In the genomic region with DNA sequence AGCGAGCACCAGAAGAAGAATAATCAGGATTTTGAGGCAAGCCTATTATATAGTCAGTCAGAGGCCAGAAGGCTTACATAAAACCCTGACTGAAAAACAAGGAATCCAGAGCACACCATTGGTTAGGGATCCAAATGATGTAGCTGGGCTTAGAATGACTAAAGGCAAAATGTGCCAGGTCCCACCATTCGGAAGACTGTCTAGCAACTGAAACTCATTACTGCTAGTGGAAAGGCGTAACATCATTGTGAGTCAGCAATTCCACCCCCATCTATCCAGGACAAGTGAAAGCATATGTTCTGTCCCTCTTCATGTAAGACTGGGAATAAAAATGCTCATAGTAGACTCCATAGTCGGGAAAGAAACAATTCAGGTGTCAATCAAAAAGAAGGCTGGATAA, we compare ENCODE assay signal across 11 mouse cellular contexts. TPM values are rescaled to one million over a fixed set of nuclear protein-coding genes. Genes with fewer than 3 reads are reported as not detected.
A peak's percentile ranks its signal among the peaks of the same experiment; 100 is the strongest.
DNase-seq lines count a peak whose midpoint lies in the region; ATAC-seq and TF ChIP-seq lines count a peak whose summit lies in the region.
"Had no signal": no experiment of that assay in that cellular context is flagged by ENCODE, and none has a peak within 500 bp of the region (broad histone marks: within the 10 kb centered on the region; RNA-seq: fewer than 3 reads in every experiment).

No protein-coding gene starts in this region.

- no peaks in the 10 kb centered on the region for H3K36me3 ChIP-seq in hindbrain, postnatal 0 days (ENCODE audit: insufficient read depth, low read length)
- H3K36me3 ChIP-seq: kidney, embryonic 15.5 days; midbrain, embryonic 12.5 days had no signal

- H3K4me3 ChIP-seq in hindbrain, postnatal 0 days (ENCODE audit: low read length) = no peak overlapping the region
- H3K4me3 ChIP-seq: kidney, embryonic 15.5 days; midbrain, embryonic 12.5 days had no signal

- TF ChIP-seq CTCF in hindbrain, postnatal 0 days (IDR thresholded peaks at IDR 0.05; ENCODE audit: low read depth) = no peak

- H3K27ac ChIP-seq in hindbrain, postnatal 0 days = no peak overlapping the region
- H3K27ac ChIP-seq: kidney, embryonic 15.5 days; midbrain, embryonic 12.5 days had no signal

- H3K4me1 ChIP-seq in hindbrain, postnatal 0 days (ENCODE audit: insufficient read depth, low read length) = no peaks in the 10 kb centered on the region; the same call in 1 of the 2 replicates

- H3K27me3 ChIP-seq in hindbrain, postnatal 0 days (ENCODE audit: insufficient read depth, low read length) = no peaks in the 10 kb centered on the region
- H3K27me3 ChIP-seq: kidney, embryonic 15.5 days; midbrain, embryonic 12.5 days had no signal

- peak; percentile 52 to 70 for DNase-seq in left cerebral cortex, adult 9 months (ENCODE audit: low spot score in 2 of 2)
- DNase-seq in left cerebral cortex, adult 11 months (ENCODE audit: low spot score) = no peak
- DNase-seq in adipocyte (ENCODE audit: low spot score) = peak; percentile 22
- DNase-seq in layer of hippocampus, adult 8-10 months (ENCODE audit: low spot score in 2 of 2) = peak; percentile 57 to 58
- DNase-seq in right cerebral cortex, postnatal 36 days (ENCODE audit: low spot score in 2 of 2) = peak; percentile 48 to 64
- no peak for DNase-seq in embryo, embryonic 10 days (ENCODE audit: low spot score)
- DNase-seq in hindbrain, postnatal 0 days (ENCODE audit: low spot score) = no peak
- DNase-seq: cerebellum, postnatal 25 days; liver had no signal

- WGBS in hindbrain, postnatal 0 days = 70% methylated on average over 4 of the region's 4 CpGs

- H3K4me2 ChIP-seq in hindbrain, postnatal 0 days (ENCODE audit: low read depth, low read length) = no peak overlapping the region
- H3K4me2 ChIP-seq: kidney, embryonic 15.5 days; midbrain, embryonic 12.5 days had no signal

- ATAC-seq in hindbrain, postnatal 0 days = no peak

- H3K9ac ChIP-seq in hindbrain, postnatal 0 days (replicated peaks; ENCODE audit: low read length) = no peak overlapping the region
- H3K9ac ChIP-seq: kidney, embryonic 15.5 days; midbrain, embryonic 12.5 days had no signal

- no peaks in the 10 kb centered on the region for H3K9me3 ChIP-seq in hindbrain, postnatal 0 days (ENCODE audit: low read length)
- H3K9me3 ChIP-seq: kidney, embryonic 15.5 days; midbrain, embryonic 12.5 days had no signal

RNA-seq across cellular contexts. Expression of a gene that starts 57.8 kb away (rescaled TPM):
- 10 to 100 TPM; 12.0 to 15.1 (median 13.7) TPM for total RNA-seq in layer of hippocampus, adult 8-10 months (2022)
- total RNA-seq in hindbrain, postnatal 0 days (2014; rRNA removed) = 32.8 and 39.5 TPM in 2 replicates
- 30.3 and 32.2 TPM in 2 replicates for polyA plus RNA-seq in hindbrain, postnatal 0 days (2015; fragmentation: Nextera tagmentation; extraction: Ambion mirVana)

RNA-seq across cellular contexts. Expression of a gene that starts 58.9 kb away (rescaled TPM):
- total RNA-seq in layer of hippocampus, adult 8-10 months (2022) = 10 to 100 TPM; 49.1 to 75.0 (median 62.9) TPM
- total RNA-seq in hindbrain, postnatal 0 days (2014; rRNA removed) = 54.9 and 74.7 TPM in 2 replicates
- polyA plus RNA-seq in hindbrain, postnatal 0 days (2015; fragmentation: Nextera tagmentation; extraction: Ambion mirVana) = 78.3 and 81.7 TPM in 2 replicates

Comparison
In these comparisons a context has a peak if more than half of its experiments do, and no peak if none do; other contexts are left out.
1. DNase-seq: peak in left cerebral cortex, adult 9 months (2 of 2), adipocyte (single experiment), layer of hippocampus, adult 8-10 months (2 of 2) and right cerebral cortex, postnatal 36 days (2 of 2); none in left cerebral cortex, adult 11 months (single experiment), embryo, embryonic 10 days (single experiment) and hindbrain, postnatal 0 days (single experiment).